Mouse (Mus musculus): ENCODE data around the gene Vmn2r23.
"Not testable (repeated sequence)": the region's sequence is repeated elsewhere in the genome, so short reads cannot be mapped to it uniquely, and the experiment has no call there.

Gene Vmn2r23

GRCm38 (mm10) chr6:123702370-123702769, at the start of gene Vmn2r23:
TSS of gene Vmn2r23 (plus strand) at chr6:123702670.
- DNase-seq, result no peak

- peak; percentile 55 for DNase-seq
Observed at GRCm38 (mm10) chr6:123657040-123657439, 45.4 kb upstream of the Vmn2r23 start.

GRCm38 (mm10) chr6:123696639-123697038, 5.8 kb upstream of the Vmn2r23 start:
- not testable (repeated sequence) for DNase-seq

GRCm38 (mm10) chr6:123697213-123697612, 5.3 kb upstream of the Vmn2r23 start:
- DNase-seq, result peak; percentile 3

- no peak for DNase-seq
Observed at GRCm38 (mm10) chr6:123770031-123770430, 67.6 kb downstream of the Vmn2r23 start.

- no peak for DNase-seq
Observed at GRCm38 (mm10) chr6:123778579-123778978, 76.1 kb downstream of the Vmn2r23 start, which contains the start of gene Vmn2r24. TSS of gene Vmn2r24 (plus strand) at chr6:123778879.

GRCm38 (mm10) chr6:123784857-123785256, 82.4 kb downstream of the Vmn2r23 start:
- no peak for DNase-seq

GRCm38 (mm10) chr6:123793746-123794145, 91.3 kb downstream of the Vmn2r23 start:
- no peak for DNase-seq

Data from embryo, embryonic 11 days (tissue).